Mouse (Mus musculus) heart, postnatal 0 days (tissue): ENCODE measurements around the gene Col4a3bp. TPM values are rescaled to one million over a fixed set of nuclear protein-coding genes. Genes with fewer than 3 reads are reported as not detected.

Experiments used
- ATAC-seq: fragments of 200-750 bp; cut with Nextera tagmentation; 2 replicates; pipeline ENCODE4 v1.8.0; 2017; ENCODE audit warnings: low read depth, moderate number of reproducible peaks, moderate library complexity; ENCODE audit not compliant: insufficient read depth
- DNase-seq: peaks from one replicate; pipeline ENCODE4 v3.0.0-alpha.2; 2016; ENCODE audit warnings: low spot score
- H3K27ac ChIP-seq: fragments of 300-500 bp; sonication (generic); 2 replicates; pipeline ENCODE4 v1.5.1; 2014; ENCODE audit warnings: low read depth, mild to moderate bottlenecking
- H3K27me3 ChIP-seq: fragments of 300-500 bp; sonication (generic); 2 replicates; pipeline ENCODE4 v1.6.1; 2014; ENCODE audit warnings: low read length, mixed read lengths; ENCODE audit not compliant: control insufficient read depth, insufficient read depth
- H3K36me3 ChIP-seq: fragments of 300-500 bp; sonication (generic); replicated peaks from 2 replicates; pipeline ENCODE4 v1.6.1; 2014; ENCODE audit warnings: low read length, mixed read lengths; ENCODE audit not compliant: control insufficient read depth, insufficient read depth
- H3K4me1 ChIP-seq: fragments of 300-500 bp; sonication (generic); 2 replicates; pipeline ENCODE4 v1.6.1; 2014; ENCODE audit warnings: antibody characterized with exemption; ENCODE audit not compliant: control insufficient read depth, insufficient read depth
- H3K4me2 ChIP-seq: fragments of 300-500 bp; sonication (generic); 2 replicates; pipeline ENCODE4 v1.6.1; 2014; ENCODE audit warnings: low read depth, mild to moderate bottlenecking, low read length, moderate library complexity
- H3K4me3 ChIP-seq: fragments of 300-500 bp; sonication (generic); 2 replicates; pipeline ENCODE4 v1.5.1; 2014; ENCODE audit warnings: low read depth, low read length
- H3K9ac ChIP-seq: fragments of 300-500 bp; sonication (generic); replicated peaks from 2 replicates; pipeline ENCODE4 v1.6.1; 2014; ENCODE audit warnings: low read depth, low read length, mixed read lengths
- H3K9me3 ChIP-seq: fragments of 300-500 bp; sonication (generic); replicated peaks from 2 replicates; pipeline ENCODE4 v1.6.1; 2016; ENCODE audit warnings: low read length; ENCODE audit not compliant: control insufficient read depth
- CTCF ChIP-seq: IDR thresholded peaks from 2 replicates; pipeline ENCODE4 v1.5.1; 2016; ENCODE audit warnings: antibody characterized with exemption, control low read depth, low read depth
- EP300 ChIP-seq: IDR thresholded peaks from 2 replicates; pipeline ENCODE4 v1.6.1; 2016; ENCODE audit warnings: antibody characterized with exemption, low read depth
- WGBS: fragments of 180-500 bp; shearing (Covaris S2); extraction: QIAGEN DNeasy Blood & Tissue Kit; methylation state at CpG from one replicate; pipeline ENCODE4 v1.1.7; 2014; 5-methylcytosine and 5-hydroxymethylcytosine counted together
- polyA plus RNA-seq: library from polyadenylated mRNA; unstranded; fragments of >200 nt; fragmentation: Nextera tagmentation; extraction: Ambion mirVana; gene quantifications from 2 replicates; pipeline ENCODE4 v1.2.1, GENCODE M21; 2015
- total RNA-seq: library from RNA; depleted of rRNA; stranded (reverse); fragments of >200 nt; gene quantifications from 2 replicates; pipeline ENCODE4 v1.2.3, GENCODE M21; 2014; ENCODE audit warnings: low replicate concordance

Col4a3bp gene
- total and polyA plus RNA-seq, 2 experiments from 2014 or later, result 6.5 to 37.5 TPM

GRCm38 (mm10) chr13:96529542-96529941 lies 12.9 kb upstream of the Col4a3bp start:
- 0 out of 2 replicates have a peak, but pooled peaks cover 5% of the 10 kb centered on the region for H3K36me3 ChIP-seq
- TF ChIP-seq EP300, result no peak
- TF ChIP-seq CTCF, result no peak
- 88% methylated on average over 3 of the region's 3 CpGs for WGBS
- no peak overlapping the region for H3K4me2 ChIP-seq
- H3K9me3 ChIP-seq, result peaks cover 3% of the 10 kb centered on the region; the same call in 1 of the 2 replicates
- DNase-seq (no peak), ATAC-seq (no peak)
- no peaks in the 10 kb centered on the region for H3K4me1 ChIP-seq
- H3K4me3 ChIP-seq, result no peak overlapping the region
- no peaks in the 10 kb centered on the region for H3K27me3 ChIP-seq
- no peak overlapping the region for H3K27ac ChIP-seq
- no peak overlapping the region for H3K9ac ChIP-seq

DNA sequence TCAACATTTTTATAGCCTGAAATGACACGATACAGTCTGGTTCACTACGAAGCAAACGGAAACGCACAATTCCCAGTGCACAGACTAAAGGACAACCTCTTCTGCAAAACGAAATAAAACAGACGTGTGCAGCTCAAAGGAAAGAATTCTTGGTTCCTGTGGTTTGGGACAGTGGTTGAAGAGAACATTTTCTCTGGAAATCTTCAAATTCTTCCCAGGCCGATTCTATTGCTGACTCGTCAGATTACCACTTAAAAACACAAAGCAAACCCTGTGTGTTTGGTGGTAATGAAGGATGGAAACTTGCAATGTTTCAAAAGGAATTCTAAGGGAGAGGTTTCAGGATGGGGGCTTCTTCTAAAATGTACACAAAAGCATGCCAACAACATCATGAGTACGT lies 12.4 kb upstream of the Col4a3bp start:
- Histone ChIP-seq H3K27ac (no peak overlapping the region), H3K4me1 (no peaks in the 10 kb centered on the region), H3K4me2 (no peak overlapping the region), H3K9ac (no peak overlapping the region), H3K9me3 (peaks cover 3% of the 10 kb centered on the region; the same call in 1 of the 2 replicates), H3K27me3 (no peaks in the 10 kb centered on the region), H3K36me3 (0 out of 2 replicates have a peak, but pooled peaks cover 5% of the 10 kb centered on the region), H3K4me3 (no peak overlapping the region)
- no peak for DNase-seq
- no peak for ATAC-seq
- 91% methylated on average over 9 of the region's 9 CpGs for WGBS
- TF ChIP-seq CTCF (no peak), EP300 (no peak)

DNA sequence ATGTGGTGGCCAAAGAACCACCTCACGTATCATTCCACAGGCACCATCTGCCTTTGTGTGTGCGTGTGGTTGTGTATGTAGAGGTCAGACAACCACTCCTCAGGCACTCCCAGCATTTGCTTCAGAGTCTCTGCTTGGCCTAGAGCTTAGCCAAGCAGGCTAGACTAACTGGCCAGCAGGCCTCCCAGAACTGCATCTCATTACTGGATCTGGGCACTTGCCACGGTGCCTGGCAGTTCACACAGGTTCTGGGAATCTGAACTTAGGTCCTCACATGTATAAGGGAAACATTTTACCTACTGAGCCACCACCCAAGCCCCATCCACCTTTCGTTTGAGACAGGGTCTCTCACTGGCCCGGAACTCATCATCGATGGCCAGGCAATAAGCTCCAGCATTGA lies 10.2 kb upstream of the Col4a3bp start:
- Histone ChIP-seq H3K9ac (no peak overlapping the region), H3K9me3 (peaks cover 3% of the 10 kb centered on the region; the same call in 1 of the 2 replicates), H3K36me3 (0 out of 2 replicates have a peak, but pooled peaks cover 5% of the 10 kb centered on the region), H3K4me3 (no peak overlapping the region), H3K4me1 (no peaks in the 10 kb centered on the region), H3K27me3 (no peaks in the 10 kb centered on the region), H3K4me2 (no peak overlapping the region), H3K27ac (no peak overlapping the region)
- 84% methylated on average over 6 of the region's 6 CpGs for WGBS
- TF ChIP-seq EP300 (no peak), CTCF (no peak)
- DNase-seq (no peak), ATAC-seq (no peak)

DNA sequence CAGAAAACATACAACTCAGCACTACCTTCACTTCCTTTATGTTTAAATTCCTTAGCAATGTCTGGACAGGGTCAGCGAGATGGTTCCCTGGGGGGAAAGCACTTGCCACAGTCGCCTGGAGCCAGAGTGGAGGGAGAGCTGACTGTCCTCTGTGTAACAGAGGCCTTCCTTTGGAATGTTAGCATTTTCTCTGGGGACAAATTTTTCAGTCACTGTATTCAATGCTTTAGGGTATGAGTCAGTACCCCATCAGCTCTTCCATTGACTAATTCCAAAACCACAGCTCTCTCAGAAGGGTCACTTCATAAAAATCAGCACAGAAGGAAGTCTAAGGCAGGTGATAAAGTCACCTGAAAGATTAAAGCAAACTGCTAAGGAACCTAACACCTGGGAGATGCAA lies 8.7 kb upstream of the Col4a3bp start:
- Histone ChIP-seq H3K4me1 (no peaks in the 10 kb centered on the region), H3K36me3 (0 out of 2 replicates have a peak, but pooled peaks cover 5% of the 10 kb centered on the region), H3K27ac (no peak overlapping the region), H3K27me3 (no peaks in the 10 kb centered on the region), H3K9ac (no peak overlapping the region), H3K4me3 (no peak overlapping the region), H3K9me3 (peaks cover 3% of the 10 kb centered on the region; the same call in 1 of the 2 replicates), H3K4me2 (no peak overlapping the region)
- TF ChIP-seq CTCF, result no peak
- no peak for TF ChIP-seq EP300
- DNase-seq, result no peak
- no peak for ATAC-seq
- WGBS, result 60% methylated on average over 2 of the region's 2 CpGs

DNA sequence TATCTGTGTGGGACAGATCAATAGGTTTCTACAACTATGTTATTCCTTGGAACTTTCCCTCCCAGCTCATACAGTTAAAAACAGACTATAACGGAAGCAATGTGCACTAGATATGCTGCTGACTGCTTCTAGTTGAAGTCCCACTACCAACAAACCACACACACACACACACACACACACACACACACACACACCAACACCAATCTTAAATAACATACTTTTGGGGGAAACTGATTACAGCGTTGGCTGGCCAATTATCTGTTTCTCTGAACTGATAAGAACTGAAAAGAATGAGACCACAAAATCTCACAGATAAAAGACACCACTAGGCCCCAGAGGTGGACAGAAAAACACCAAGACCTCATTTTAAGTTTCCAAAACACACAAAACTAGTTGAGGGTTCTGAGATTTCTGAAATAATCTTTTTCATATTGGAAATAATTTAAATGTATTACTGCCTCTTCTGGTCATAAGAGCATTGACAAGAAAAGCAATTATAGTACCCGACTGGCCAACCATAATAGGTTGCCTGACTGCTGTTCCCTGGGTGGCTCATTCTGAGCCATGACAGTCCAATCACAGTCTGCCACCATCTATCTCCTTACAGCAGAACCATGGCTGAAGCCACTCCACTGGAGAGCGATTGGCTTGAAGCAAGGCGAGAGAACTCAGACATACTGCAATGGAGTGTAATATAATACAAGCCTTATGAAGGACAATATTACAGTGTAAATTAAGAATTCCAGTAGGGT lies 5.4 kb upstream of the Col4a3bp start:
- Histone ChIP-seq H3K27ac (no peak overlapping the region), H3K27me3 (no peaks in the 10 kb centered on the region), H3K4me2 (no peak overlapping the region), H3K4me1 (peaks cover 10% of the 10 kb centered on the region), H3K36me3 (no peaks in the 10 kb centered on the region), H3K9me3 (no peaks in the 10 kb centered on the region), H3K9ac (no peak overlapping the region), H3K4me3 (no peak overlapping the region)
- WGBS, result 59% methylated on average over 5 of the region's 5 CpGs
- ATAC-seq (no peak), DNase-seq (no peak)
- no peak for TF ChIP-seq CTCF
- no peak for TF ChIP-seq EP300
